Mouse (Mus musculus) testis, postnatal 14 days (tissue): ENCODE results near the gene Arid2.
A peak's percentile ranks its signal among the peaks of the same experiment; 100 is the strongest.
"Not testable (repeated sequence)": the region's sequence is repeated elsewhere in the genome, so short reads cannot be mapped to it uniquely, and the experiment has no call there.

Experiments used
- DNase-seq: peaks from one replicate; pipeline ENCODE4 v3.0.0; 2021; ENCODE audit warnings: low spot score

Gene Arid2

DNA sequence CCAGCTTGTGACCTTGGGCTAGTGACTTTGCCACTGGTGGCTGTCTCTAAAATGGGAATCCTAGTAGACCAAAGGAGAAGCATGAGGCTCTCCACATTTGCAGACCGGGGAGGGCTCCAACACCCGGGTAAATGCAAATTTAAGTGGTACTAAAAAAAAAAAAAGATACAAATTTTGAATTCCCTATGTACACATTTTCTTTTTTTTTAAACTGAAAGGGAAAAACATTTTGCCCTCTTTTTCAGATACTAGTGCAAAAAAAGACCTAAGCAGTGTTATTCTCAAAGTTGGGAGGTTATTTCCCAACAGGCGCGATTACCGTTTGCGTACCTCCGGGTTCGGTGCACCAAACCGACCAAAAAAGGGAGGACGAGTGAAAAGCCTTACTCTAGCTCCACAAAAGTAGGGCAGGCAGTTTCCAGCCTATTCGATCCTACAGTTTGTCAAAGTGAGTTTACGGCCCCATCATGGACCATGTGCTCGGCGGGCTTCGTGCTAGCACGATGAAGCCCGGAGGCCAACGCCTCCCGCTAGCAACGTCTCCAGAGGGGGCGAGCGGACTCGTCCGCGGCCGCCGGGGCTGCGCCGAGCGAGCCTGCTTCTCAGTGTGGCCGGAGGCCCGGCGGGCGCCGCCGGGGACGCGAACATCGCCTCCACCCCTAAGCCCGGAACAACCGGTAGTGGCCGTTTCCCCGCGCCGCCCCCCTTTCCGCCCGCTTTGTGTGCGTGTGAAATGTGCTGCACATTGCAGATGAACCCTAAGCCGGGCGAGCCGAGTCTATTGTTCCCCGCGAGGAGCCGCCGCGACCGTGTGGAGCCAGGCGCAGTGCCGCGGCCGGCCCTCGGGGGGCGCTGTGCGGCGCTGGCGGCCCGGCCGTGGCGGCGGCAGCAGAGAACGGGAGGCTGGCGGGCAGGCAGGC lies 1.0 kb upstream of the Arid2 start:
- DNase-seq = peak; percentile 95

DNA sequence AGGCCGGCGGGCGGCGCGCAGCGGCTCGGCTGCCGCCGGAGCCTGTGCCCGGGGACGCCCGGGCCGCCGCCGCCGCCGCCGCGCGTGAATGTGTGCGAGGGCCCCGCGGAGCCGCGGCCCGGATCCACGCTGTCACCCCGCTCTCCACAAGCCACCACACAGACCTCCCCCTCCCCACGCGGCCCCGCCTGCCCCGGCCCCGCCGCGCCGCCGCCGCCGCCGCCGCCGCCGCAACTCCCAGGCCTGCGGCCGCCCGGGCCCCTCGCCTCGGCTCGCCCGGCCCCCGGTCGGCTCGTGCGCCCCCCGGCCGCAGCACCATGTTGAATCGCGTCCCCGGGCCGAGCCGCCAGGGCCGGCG lies 404 bp upstream of the Arid2 start:
- no peak for DNase-seq

DNA sequence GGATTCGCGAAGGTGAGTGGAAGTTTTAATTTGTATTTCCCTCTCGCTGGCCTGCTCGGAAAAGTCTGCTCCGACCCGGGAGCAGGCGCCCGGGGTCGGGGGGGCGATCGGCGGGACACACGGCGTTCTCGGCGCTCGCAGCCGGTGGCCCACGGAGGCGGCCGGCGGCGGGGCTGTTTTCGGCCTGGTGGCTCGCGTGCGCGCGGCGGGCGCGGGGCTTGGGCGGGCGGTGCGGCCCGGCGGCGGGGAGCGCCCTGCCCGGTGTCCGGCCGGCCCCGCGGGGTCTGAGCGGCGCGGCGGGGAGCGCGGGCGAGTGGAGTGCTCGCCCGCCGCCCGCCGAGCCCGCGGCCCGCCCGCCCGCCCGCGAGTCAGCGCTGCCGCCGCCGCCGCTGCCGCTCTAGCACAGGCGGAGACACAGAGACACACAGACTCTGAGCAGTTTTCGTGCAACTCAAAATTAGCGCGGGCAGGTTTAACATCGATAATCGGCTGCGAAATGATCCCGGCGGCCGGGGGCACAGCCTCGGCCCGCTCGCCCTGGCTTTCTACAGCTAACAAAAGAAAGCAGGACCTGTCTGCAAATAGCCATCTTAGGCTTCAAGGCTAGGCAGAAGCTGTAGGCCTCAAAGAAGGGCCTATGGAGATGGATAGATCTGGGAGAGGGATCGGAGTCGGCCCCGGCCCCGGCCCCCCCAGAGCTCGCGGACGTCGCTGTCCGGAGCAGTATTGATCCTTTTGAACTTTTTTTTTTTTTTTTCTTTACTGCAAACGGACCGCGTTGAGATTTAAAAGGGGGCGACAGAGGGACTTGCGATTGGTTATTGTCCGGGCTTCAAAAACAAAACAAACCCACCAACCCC lies 888 bp downstream of the Arid2 start:
- peak; percentile 53 for DNase-seq

DNA sequence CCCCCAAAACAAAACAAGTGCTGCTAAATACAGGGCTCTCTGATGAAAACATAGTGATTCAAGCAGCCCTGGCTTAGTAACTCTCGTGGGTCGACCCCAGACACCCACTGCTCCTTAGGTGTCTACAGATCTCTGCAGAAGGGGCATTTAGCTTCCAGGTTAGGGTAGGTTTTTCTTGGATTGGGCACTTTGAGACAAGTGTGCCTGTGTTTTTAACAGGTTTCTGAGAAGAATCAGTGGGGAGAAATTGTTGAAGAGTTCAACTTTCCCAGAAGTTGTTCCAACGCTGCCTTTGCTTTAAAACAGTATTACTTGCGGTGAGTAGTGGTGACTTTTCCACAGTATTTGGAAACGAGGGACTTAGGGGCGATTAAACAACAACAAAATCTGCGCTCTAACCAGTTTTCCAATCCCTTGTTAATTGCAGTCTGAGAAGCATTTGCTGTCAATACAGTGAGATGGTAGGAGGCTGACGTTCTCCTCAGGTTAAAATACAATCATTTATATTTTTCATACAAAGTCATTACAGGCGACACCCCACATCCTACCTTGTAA lies 1.6 kb downstream of the Arid2 start:
- no peak for DNase-seq

DNA sequence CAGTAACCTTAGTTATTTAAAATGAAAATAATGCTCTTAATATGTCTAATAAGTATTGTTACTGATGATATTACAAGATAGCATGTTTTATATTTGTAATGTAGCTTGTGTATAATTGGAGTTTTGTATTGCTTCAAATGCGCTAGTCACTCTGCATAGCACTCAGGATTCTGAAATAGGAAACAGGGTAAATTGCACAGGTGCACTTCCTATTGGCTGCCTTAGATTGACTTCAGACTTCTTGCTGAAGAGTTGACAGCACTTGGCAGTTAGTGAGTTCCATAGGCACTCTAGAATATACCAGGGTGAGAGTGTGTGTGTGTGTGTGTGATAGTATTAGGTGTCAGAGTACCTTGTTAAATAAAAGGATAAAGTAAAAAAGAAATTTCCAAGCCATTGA lies 2.7 kb downstream of the Arid2 start:
- DNase-seq = no peak

DNA sequence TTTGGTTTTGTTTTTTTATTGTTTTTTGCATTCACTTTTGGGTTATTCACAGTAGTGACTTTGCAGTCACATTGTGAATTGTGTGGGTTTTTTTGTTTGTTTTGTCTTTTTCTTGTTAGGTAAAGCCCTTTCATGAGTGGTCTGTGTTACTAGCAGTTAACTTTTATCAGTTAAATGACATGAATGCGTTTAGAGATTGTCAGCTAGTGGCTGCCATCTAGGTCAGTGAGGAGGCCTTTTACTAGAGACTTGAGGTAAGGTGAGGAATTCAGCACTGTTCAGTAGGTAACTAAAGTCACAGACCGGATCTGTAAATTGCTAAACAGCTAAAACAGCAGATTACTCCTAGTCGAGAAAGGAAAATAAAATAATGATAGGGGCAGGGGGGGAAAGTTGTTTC lies 6.1 kb downstream of the Arid2 start:
- no peak for DNase-seq

DNA sequence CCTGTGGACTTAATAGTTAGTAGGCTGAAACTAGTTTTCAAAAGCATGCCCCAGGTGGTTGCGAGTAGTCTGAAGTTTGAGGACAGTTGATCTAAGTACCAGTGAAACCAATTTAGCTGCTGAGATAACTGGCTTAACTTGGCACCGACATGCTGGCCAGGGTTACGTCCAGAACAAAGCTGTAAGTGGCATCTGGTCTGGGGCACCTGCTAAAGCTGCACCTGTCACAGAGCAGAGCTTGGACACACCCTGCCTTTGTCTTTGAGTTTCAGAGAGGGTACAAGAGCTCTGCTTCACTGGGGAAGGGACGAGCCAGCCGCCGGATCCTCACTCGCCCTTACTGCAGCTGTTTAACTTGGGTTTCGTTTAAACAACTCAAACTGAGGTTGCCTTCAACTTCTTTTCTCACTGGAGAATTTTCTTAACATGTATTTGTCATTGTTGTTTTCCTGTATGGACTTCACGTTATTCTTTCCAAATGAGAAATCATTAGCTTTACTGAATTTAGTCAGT lies 9.8 kb downstream of the Arid2 start:
- no peak for DNase-seq

DNA sequence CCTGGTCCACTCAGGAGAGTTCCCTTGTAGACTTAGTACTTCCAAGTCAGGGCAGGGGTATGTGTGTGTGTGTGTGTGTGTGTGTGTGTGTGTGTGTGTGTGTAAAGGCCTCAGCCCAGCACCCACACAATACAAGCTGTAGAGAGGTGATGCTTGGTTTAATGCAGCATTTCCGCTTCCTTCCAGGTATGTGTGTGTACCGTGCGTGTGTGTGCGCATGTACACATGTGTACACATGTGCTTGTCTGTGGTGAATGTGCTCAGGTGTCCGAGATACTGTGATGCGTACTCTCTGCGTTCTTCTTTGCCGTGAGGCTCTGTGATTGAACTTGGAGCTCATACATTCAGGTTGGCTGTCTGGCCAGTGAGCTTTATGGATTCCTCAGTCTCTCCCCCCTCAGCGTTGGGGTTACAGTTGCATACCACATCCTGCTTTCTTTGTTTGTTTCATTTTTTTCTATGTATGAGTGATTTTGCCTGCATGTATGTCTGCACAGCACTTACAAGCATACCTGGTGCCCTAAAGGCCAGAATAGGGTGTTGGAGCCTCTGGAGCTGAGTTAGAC lies 10.4 kb downstream of the Arid2 start:
- DNase-seq = no peak

DNA sequence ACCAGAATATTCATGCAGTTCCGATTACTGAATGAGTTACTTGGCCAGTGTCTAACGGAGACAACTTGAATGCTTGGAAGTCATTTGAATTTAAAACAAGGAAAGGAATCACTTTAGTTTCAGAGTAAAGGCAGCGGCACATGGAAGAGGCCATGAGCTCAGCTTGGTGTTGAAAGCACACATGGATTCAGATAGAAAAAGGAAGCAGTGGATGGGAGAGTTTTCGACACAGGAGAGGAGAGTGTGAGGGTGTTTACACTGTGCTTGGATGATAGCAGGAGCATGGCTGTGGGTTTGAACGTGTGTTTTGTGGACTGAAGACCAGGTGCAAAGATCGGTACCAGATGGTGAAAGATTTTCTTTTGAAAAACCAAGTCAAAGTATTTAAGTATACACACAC lies 22.0 kb downstream of the Arid2 start:
- DNase-seq = no peak

DNA sequence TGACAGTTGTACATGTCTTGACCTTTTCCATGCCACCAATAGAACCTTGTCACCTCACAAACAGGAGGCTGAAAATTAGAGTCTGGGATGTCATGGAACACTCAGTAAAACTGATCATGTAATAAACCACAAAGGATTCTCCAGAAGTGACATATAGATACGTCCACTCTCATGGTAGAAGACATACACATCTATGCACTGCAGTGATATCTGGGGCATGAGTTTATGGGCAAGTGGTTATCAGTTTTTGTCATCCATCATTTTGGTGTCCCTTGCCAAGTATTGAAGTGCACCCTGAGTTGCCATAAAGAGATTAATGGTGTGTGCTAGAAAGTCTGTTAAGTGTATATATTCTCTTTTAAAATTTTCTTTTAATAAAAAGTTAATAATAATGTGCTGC lies 25.6 kb downstream of the Arid2 start:
- no peak for DNase-seq

DNA sequence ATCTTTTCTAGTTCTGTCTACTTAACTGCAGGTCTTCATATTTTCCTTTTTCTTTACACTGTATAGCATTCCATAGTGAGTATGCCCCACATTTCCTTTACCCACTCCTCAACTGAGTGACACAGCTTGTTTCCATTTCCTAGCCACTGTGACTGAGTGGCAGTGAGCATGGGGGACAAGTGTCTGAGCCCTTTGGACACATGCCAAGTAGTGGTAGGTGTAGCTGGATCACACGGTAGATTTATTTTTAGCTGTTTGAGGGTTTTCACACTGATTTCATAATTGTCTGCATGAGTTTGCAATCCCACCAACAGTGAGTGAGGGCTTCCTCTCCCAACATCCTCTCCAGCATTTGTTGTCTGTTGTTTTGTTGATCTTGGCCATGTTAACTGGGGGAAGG lies 28.3 kb downstream of the Arid2 start:
- DNase-seq = no peak

DNA sequence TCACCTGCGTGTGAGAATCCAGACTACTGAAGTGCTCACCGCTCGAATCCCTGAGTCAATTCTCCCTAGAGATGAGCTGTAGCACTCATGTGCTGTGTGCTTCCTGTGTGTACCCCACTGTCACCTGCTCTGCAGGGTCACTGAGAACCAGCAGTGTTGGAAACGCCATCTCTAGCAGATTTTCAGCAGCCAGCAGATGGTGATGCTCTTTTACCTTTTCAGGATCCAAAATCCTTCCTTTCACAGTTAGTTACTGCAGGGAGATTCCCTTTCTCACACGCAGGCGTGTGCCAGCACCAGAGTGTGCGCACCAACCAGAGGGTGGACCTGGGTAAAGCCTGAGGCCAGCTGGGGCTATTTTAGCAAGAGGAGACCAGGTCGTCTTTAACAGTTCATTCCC lies 32.0 kb downstream of the Arid2 start:
- no peak for DNase-seq

DNA sequence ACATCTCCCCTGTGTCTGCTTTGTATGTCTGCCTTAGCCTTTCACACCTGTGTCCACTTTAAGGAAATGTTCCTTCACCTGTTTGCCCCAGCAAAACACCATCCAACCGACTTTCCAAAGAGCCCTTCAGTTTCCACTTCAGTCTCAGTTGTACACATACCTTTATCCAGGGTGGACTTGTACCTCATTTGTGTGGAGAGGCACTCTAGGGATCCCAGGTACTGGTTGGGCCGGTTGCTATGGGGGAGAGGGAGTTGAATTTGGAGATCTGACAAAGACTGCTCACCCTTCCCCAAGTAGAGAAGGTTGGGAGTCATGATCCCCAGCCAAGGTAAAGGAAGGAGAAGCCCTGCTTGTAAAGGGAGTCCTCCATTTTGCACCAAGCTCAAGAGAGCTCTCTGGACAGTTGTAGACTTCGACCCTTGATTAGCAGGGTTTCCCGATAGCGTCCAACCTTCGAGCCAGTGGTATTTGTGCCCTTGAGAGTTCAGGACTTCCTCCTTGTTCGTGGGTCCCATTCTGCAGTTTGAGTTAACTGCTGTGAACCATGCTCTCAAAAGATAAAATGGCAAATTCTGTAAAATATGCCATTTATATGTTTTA lies 38.5 kb downstream of the Arid2 start:
- DNase-seq = no peak

DNA sequence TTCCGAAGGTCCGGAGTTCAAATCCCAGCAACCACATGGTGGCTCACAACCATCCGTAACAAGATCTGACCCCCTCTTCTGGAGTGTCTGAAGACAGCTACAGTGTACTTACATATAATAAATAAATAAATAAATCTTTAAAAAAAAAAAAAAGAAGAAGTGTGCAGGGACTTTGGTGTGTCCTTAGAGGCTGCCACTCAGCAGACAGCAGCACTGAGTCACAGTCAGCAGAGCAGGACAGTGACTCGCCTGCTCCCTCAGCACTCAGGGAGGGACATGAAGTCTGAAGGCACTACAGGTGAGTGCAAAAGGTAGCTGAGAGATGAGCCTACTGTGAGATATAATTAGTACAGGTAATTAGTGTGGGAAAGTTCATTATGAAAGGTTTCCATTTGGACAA lies 41.4 kb downstream of the Arid2 start:
- not testable (repeated sequence) for DNase-seq

DNA sequence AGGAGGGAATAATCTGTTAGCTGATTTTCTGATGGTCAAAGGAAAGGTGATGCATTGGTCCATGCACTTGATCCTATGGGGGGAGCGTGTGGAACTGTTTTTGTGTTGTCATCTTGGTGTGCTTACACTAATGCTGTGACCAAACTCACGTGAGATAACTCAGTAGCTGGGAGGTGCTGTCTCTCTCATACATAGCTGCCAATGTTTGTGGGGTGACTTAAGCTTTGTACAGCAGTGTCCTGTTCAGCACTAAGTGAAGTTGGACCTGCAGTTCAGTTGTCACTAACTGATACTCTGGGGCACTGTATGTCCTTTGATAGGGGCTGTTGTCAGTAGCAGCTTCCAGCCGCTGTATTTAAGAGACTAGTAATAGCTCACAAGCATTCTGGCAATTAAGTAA lies 43.2 kb downstream of the Arid2 start:
- no peak for DNase-seq

DNA sequence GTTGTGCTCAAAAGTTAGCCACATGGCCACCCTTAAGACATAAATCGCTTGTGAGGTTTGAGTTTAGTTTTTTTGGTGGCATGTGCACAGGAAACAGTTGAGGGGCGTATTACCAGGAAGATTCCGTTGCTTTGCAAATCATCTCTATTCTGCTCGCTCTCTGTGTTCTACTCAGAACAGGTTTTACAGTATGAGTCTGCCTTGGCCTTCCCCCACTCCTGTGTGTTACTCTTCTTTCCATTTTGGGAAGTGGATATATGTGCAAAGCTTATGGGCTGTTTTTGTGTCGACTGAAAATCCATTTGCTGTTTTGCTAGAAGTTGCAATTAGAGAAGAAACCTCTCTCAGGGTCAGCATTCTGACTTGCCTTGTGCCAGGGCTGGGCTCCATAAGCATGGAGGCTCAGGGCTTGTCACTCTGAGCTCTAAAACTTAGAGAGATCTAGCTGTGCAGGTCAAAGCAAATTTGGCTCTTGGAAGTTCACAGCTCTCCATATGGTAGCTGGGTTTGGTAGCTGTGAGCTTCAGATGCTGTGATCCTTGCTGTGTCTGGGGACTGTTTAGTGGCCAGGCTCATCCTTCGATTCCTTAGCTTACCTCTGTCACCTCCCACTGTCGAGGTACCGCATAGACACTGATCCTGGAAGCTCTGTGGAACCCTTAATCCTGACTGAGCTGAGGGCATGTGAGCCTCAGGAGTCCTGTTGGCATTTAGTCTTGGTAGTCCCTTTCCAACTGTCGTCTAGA lies 45.3 kb downstream of the Arid2 start:
- DNase-seq = no peak

DNA sequence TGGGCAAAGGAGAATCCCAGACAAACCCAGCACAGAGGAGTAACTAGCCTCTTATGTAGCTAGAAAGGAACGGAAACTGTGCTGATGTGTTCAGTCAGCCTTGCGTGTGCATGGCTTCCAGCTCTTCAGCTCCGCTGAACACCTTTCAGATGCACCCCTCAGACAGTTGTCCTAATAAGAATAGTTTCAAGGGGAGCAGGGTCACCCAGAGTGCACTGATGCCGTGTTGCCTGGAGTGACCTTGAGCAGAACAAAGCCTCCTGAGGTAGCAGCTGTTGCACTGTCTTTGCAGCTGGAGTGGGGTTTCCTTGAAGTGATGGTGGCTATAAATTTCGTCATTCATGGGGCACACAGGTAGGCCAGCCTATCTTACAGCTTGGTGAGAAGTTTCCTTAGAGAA lies 46.0 kb downstream of the Arid2 start:
- DNase-seq = no peak

DNA sequence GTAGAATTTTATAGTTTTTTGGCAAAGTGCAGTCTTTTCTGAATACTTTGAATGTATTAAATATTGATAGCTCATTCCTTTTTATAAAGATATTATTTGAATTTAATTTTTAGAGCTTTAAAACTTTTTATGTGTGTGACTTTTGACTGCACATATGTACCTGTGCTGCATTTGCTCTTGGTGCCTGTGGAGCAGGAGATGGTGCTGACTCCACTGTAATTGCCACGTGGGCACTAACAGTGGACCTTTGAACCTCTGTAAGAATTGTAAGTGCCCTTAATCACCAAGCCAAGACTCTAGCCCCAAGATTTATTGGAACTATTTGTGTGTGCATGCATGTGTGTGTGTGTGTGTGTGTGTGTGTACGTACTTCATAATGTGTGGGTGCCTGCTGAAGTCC lies 53.6 kb downstream of the Arid2 start:
- no peak for DNase-seq

DNA sequence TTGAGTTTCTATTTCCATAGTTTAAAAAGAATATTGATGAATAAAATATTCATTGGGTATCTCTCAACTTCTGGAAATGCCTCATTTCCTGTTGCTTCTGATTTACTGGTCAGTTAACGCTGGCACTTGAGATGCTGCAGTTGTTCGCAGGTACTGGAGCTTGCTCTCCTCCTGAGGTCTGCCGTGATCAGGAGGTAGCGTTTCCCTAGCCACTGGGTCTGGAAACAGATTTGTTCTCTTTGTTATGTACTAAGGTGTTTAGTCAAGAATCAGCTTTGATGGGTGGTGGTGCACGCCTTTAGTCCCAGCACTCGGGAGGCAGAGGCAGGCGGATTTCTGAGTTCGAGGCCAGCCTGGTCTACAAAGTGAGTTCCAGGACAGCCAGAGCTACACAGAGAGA lies 54.8 kb downstream of the Arid2 start:
- DNase-seq = no peak

DNA sequence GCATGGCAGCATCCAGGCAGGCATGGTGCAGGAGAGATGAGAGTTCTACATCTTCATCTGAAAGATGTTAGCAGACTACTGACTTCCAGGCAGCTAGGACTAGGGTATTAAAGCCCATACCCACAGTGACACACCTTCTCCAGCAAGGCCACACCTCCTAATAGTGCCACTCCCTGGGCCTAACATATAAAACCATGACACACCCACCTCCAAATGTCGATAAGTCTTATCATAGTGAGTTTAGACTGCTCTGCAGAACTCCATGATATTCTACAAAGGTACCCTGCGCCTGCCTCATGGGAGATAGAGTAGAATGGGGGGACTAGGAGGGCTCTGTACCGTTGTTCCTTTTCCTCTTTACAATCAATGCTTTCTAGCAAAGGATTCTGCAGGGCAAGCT lies 55.6 kb downstream of the Arid2 start:
- no peak for DNase-seq

DNA sequence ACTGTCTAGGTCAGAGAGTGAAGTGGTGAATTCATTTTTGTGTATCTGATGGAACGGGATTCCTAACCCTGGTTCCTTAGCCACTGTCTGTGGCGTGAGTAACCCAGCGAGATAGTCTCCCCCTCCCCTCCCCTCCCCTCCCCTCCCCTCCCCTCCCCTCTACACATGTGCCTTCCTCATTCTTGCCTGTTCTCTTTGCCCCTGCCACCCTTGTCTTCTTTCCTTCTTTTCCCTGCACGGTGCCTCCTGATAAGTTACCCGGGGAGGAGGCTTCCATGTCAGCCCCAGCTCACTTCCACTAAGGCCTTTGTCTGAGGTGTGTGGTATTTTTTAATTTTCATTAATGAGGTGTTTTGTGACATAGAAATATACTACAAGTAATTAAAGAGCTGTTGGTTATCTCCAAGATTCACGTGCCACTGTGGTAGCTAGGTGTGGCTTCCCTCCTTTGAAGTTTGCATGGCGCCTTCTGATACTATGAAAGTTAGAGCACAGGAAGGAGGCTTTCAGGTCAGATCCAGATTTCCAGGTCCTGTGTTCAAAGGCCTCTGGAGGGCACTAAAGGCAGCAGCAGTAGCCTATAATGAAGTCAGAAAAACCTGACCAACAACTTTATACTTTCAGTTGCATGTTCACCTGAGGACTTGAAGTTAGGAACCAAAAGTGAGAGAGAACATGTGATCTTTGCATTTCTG lies 57.4 kb downstream of the Arid2 start:
- no peak for DNase-seq
